Mouse (Mus musculus): ENCODE measurements at regions not wholly inside any gene's neighbourhood (a gene's known extent, or its start where the extent isn't known, plus 50 kb on each side); places are given as distances from the start of the nearest gene placed in this dataset.
"Not testable (repeated sequence)": the region's sequence is repeated elsewhere in the genome, so short reads cannot be mapped to it uniquely, and the experiment has no call there.

- DNase-seq, result no peak
These were observed 181.5 kb upstream of the Plcz1 start for GRCm38 (mm10) chr6:140222534-140223324.

GRCm38 (mm10) chr6:140221653-140222272, 180.5 kb upstream of the Plcz1 start:
- no peak for DNase-seq

- DNase-seq, result no peak
These were observed 177.5 kb upstream of the Plcz1 start for GRCm38 (mm10) chr6:140218789-140219188.

- no peak for DNase-seq
These were observed 171.1 kb upstream of the Plcz1 start for GRCm38 (mm10) chr6:140212403-140212802.

- DNase-seq, result no peak
These were observed 168.9 kb upstream of the Plcz1 start for GRCm38 (mm10) chr6:140210141-140210540.

GRCm38 (mm10) chr6:140209083-140209482, 167.8 kb upstream of the Plcz1 start:
- no peak for DNase-seq

- DNase-seq, result peak; percentile 21
These were observed 167.1 kb upstream of the Plcz1 start for GRCm38 (mm10) chr6:140208375-140208774.

- DNase-seq, result not testable (repeated sequence)
These were observed 165.4 kb upstream of the Plcz1 start for GRCm38 (mm10) chr6:140206676-140207075.

GRCm38 (mm10) chr6:140201356-140201755, 160.1 kb upstream of the Plcz1 start:
- DNase-seq, result no peak

GRCm38 (mm10) chr6:140200322-140200721, 159.1 kb upstream of the Plcz1 start:
- DNase-seq, result no peak

- no peak for DNase-seq
These were observed 156.8 kb upstream of the Plcz1 start for GRCm38 (mm10) chr6:140198036-140198435.

GRCm38 (mm10) chr6:140197113-140197675, 155.9 kb upstream of the Plcz1 start:
- DNase-seq, result no peak

GRCm38 (mm10) chr6:140194276-140194675, 153.0 kb upstream of the Plcz1 start:
- no peak for DNase-seq

GRCm38 (mm10) chr6:140193084-140193939, 152.1 kb upstream of the Plcz1 start:
- DNase-seq, result peak; percentile 45

GRCm38 (mm10) chr6:140192526-140192925, 151.3 kb upstream of the Plcz1 start:
- no peak for DNase-seq

- DNase-seq, result no peak
These were observed 150.1 kb upstream of the Plcz1 start for GRCm38 (mm10) chr6:140191341-140191740.

- no peak for DNase-seq
These were observed 148.3 kb upstream of the Plcz1 start for GRCm38 (mm10) chr6:140189601-140190000.

GRCm38 (mm10) chr6:140187733-140188132, 146.5 kb upstream of the Plcz1 start:
- DNase-seq, result no peak

- DNase-seq, result no peak
These were observed 145.8 kb upstream of the Plcz1 start for GRCm38 (mm10) chr6:140187106-140187505.

GRCm38 (mm10) chr6:140179999-140180398, 138.7 kb upstream of the Plcz1 start:
- no peak for DNase-seq

- DNase-seq, result no peak
These were observed 137.4 kb upstream of the Plcz1 start for GRCm38 (mm10) chr6:140178425-140179193.

GRCm38 (mm10) chr6:140172716-140173115, 131.5 kb upstream of the Plcz1 start:
- no peak for DNase-seq
